Mouse (Mus musculus): ENCODE measurements around the gene Cib4. TPM values are rescaled to one million over a fixed set of nuclear protein-coding genes. Genes with fewer than 3 reads are reported as not detected.

Gene Cib4
- polyA plus RNA-seq, 1 experiment from 2014 or later = 0.17 TPM

DNA sequence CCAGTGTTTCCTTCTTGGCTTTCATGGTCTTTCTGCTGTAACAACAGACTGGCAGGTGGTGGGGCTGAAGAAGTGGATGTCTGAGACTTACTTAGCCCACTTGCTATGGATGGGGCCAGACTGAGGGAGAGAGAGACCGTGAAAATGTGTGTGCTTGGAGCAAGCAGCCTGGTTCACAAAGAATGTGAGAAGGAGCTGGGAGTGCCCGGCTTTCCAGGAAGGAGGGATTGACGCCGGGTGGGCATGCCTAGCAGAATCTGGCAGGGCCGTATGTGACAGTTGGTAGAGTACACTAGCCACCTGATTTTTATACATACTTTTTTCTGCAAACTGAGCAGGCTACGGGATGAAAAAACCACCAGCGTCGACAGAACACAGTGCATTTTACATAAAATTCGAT, 79.3 kb downstream of the Cib4 start:
- 36% methylated on average over 9 of the region's 9 CpGs for WGBS

DNA sequence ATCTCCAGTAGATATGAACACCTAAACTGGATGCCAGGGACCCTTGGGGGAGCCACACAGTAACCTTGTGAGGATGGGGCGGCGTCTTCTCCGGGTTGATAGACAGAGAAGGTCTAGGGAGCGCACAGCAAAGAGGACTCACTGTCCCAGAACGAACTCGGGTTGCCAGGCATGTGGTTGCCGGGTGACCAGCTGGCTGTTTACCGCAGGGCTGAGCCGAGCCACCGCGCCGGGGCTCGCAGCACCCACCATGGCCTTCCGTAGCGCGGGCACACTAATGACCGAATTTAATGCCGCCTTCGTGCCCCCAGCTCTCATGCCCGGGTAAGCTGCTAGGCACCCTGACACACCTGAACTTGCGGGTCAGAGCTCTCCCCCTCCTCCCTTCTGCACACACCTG, 79.8 kb downstream of the Cib4 start, which contains the start of gene 1700001C02Rik:
Gene 1700001C02Rik (plus strand): TSS at position 187 of the 400 bp plus-strand sequence.
- 19% methylated on average over 21 of the region's 21 CpGs for WGBS
- DNase-seq (ENCODE audit: low spot score) = peak; percentile 44
- no peaks in the 10 kb centered on the region for H3K36me3 ChIP-seq (ENCODE audit: control insufficient read depth, insufficient read depth, low read length)

More for the DNA sequence above, 79.3 kb downstream of the Cib4 start:
- Histone ChIP-seq H3K36me3 (ENCODE audit: control insufficient read depth, insufficient read depth, low read length) (no peaks in the 10 kb centered on the region), H3K27me3 (ENCODE audit: control insufficient read depth, insufficient read depth, low read length) (no peaks in the 10 kb centered on the region), H3K9me3 (ENCODE audit: control insufficient read depth, low read length) (no peaks in the 10 kb centered on the region), H3K4me1 (replicated peaks; ENCODE audit: control insufficient read depth, insufficient read depth) (no peaks in the 10 kb centered on the region), H3K9ac (ENCODE audit: low read length) (no peak overlapping the region), H3K4me3 (ENCODE audit: low read depth, low read length) (no peak overlapping the region), H3K4me2 (replicated peaks; ENCODE audit: low read depth) (peak overlapping the region; percentile 49), H3K27ac (replicated peaks) (no peak overlapping the region)
- DNase-seq (ENCODE audit: low spot score) (peak; percentile 30), ATAC-seq (ENCODE audit: low FRiP score, low TSS enrichment) (no peak)
- no peak for TF ChIP-seq EP300 (optimal IDR thresholded peaks at IDR 0.05)
- TF ChIP-seq CTCF (IDR thresholded peaks at IDR 0.05; ENCODE audit: low read depth) = no peak

DNA sequence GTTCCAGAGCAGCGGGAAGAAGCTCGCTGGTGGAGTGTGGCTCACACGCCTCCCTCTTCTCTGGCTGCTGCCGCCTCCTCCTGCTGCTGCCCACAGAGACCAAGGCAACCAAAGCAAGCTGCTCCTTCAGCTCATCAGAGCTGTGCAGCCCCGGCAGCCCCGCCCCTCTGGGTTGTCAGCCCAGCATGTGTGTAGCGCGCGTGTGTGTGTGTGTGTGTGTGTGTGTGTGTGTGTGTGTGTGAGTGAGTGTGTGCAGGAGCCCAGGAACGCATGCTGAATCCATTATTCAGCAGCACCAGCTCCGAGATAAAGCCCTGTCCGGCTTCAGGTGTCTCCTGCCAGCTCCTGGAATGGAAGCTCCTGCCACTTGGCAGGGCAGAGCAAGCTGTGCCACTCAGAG, 83.8 kb downstream of the Cib4 start, which contains the start of gene Otof:
Gene Otof (minus strand): TSS at position 112 of the 400 bp plus-strand sequence.
- Histone ChIP-seq H3K36me3 (ENCODE audit: control insufficient read depth, insufficient read depth, low read length) (no peaks in the 10 kb centered on the region), H3K9me3 (ENCODE audit: control insufficient read depth, low read length) (no peaks in the 10 kb centered on the region), H3K4me1 (replicated peaks; ENCODE audit: control insufficient read depth, insufficient read depth) (no peaks in the 10 kb centered on the region), H3K27me3 (ENCODE audit: control insufficient read depth, insufficient read depth, low read length) (no peaks in the 10 kb centered on the region), H3K4me3 (ENCODE audit: low read depth, low read length) (no peak within 1 kb of the TSS), H3K4me2 (replicated peaks; ENCODE audit: low read depth) (no peak within 1 kb of the TSS), H3K27ac (replicated peaks) (no peak within 1 kb of the TSS), H3K9ac (ENCODE audit: low read length) (no peak within 1 kb of the TSS)
- peak; percentile 69; the same call in 1 of the 2 replicates for ATAC-seq (ENCODE audit: low FRiP score, low TSS enrichment)
- DNase-seq (ENCODE audit: low spot score) = peak; percentile 64
- TF ChIP-seq EP300 (optimal IDR thresholded peaks at IDR 0.05) (no peak), CTCF (IDR thresholded peaks at IDR 0.05; ENCODE audit: low read depth) (no peak)
- WGBS = 14% methylated on average over 10 of the region's 12 CpGs

More for the DNA sequence above, 79.8 kb downstream of the Cib4 start, which contains the start of gene 1700001C02Rik:
- Histone ChIP-seq H3K9ac (ENCODE audit: low read length) (no peak within 1 kb of the TSS), H3K4me3 (ENCODE audit: low read depth, low read length) (no peak within 1 kb of the TSS), H3K4me1 (replicated peaks; ENCODE audit: control insufficient read depth, insufficient read depth) (no peaks in the 10 kb centered on the region), H3K27ac (replicated peaks) (no peak within 1 kb of the TSS), H3K27me3 (ENCODE audit: control insufficient read depth, insufficient read depth, low read length) (no peaks in the 10 kb centered on the region), H3K9me3 (ENCODE audit: control insufficient read depth, low read length) (no peaks in the 10 kb centered on the region), H3K4me2 (replicated peaks; ENCODE audit: low read depth) (peak within 1 kb of the TSS; percentile 49)
- 0 out of 2 replicates have a peak, but pooled peaks have one; percentile 21 for ATAC-seq (ENCODE audit: low FRiP score, low TSS enrichment)
- TF ChIP-seq CTCF (IDR thresholded peaks at IDR 0.05; ENCODE audit: low read depth) = no peak
- TF ChIP-seq EP300 (optimal IDR thresholded peaks at IDR 0.05) = no peak

DNA sequence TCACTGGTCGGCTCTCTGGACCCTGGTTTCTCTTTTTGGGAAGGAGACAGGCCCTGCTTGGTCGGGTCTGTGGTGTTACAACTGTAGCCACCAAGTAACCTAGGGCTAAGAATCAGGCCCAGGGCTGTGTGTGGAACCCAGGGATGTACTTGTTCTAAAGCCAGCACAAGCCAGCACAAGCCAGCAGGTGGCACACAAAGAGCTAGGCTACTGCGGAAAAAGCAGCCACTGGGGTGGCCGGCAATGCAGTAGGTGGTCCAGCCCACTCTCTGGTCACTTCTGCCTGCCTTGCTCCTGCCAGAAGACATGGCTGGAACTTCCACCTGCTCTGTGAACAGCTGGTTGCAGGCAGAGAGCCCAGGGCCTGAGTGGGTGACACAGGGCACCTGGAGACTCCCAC, 85.5 kb downstream of the Cib4 start:
- H3K27ac ChIP-seq (replicated peaks) = no peak overlapping the region
- H3K4me3 ChIP-seq (ENCODE audit: low read depth, low read length) = no peak overlapping the region
- no peak overlapping the region for H3K4me2 ChIP-seq (replicated peaks; ENCODE audit: low read depth)
- WGBS = 36% methylated on average over 4 of the region's 4 CpGs
- no peaks in the 10 kb centered on the region for H3K4me1 ChIP-seq (replicated peaks; ENCODE audit: control insufficient read depth, insufficient read depth)
- no peak overlapping the region for H3K9ac ChIP-seq (ENCODE audit: low read length)
- no peak for TF ChIP-seq EP300 (optimal IDR thresholded peaks at IDR 0.05)
- TF ChIP-seq CTCF (IDR thresholded peaks at IDR 0.05; ENCODE audit: low read depth) = peak; percentile 58
- H3K9me3 ChIP-seq (ENCODE audit: control insufficient read depth, low read length) = no peaks in the 10 kb centered on the region
- DNase-seq (ENCODE audit: low spot score) (no peak), ATAC-seq (ENCODE audit: low FRiP score, low TSS enrichment) (no peak)
- H3K36me3 ChIP-seq (ENCODE audit: control insufficient read depth, insufficient read depth, low read length) = no peaks in the 10 kb centered on the region
- H3K27me3 ChIP-seq (ENCODE audit: control insufficient read depth, insufficient read depth, low read length) = no peaks in the 10 kb centered on the region

DNA sequence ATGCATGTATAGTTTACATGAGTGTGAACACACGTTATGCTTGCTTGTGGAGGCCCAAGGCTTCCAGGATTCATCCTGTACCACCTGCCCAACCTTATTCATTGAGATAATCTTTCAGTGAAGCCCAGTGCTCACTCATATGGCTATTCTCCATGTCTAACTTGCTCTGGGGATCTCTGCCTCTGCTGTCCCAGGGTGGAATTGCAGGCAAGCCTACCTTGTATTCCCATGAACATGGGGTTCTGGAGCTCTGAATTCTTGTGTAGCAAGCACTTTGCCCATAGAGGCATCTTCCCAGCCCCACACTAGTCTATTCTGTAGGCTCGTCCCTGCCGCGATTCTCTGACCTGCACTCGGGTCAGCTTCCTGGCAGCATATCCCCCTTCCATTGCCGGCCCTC, 89.6 kb downstream of the Cib4 start:
- ATAC-seq (ENCODE audit: low FRiP score, low TSS enrichment) (no peak), DNase-seq (ENCODE audit: low spot score) (peak; percentile 46)
- H3K9me3 ChIP-seq (ENCODE audit: control insufficient read depth, low read length) = no peaks in the 10 kb centered on the region
- TF ChIP-seq CTCF (IDR thresholded peaks at IDR 0.05; ENCODE audit: low read depth) (peak; percentile 65), EP300 (optimal IDR thresholded peaks at IDR 0.05) (no peak)
- H3K4me1 ChIP-seq (replicated peaks; ENCODE audit: control insufficient read depth, insufficient read depth) = no peaks in the 10 kb centered on the region
- no peak overlapping the region for H3K4me3 ChIP-seq (ENCODE audit: low read depth, low read length)
- no peak overlapping the region for H3K4me2 ChIP-seq (replicated peaks; ENCODE audit: low read depth)
- H3K27ac ChIP-seq (replicated peaks) = no peak overlapping the region
- no peaks in the 10 kb centered on the region for H3K36me3 ChIP-seq (ENCODE audit: control insufficient read depth, insufficient read depth, low read length)
- H3K27me3 ChIP-seq (ENCODE audit: control insufficient read depth, insufficient read depth, low read length) = no peaks in the 10 kb centered on the region
- no peak overlapping the region for H3K9ac ChIP-seq (ENCODE audit: low read length)
- WGBS = 59% methylated on average over 6 of the region's 6 CpGs

DNA sequence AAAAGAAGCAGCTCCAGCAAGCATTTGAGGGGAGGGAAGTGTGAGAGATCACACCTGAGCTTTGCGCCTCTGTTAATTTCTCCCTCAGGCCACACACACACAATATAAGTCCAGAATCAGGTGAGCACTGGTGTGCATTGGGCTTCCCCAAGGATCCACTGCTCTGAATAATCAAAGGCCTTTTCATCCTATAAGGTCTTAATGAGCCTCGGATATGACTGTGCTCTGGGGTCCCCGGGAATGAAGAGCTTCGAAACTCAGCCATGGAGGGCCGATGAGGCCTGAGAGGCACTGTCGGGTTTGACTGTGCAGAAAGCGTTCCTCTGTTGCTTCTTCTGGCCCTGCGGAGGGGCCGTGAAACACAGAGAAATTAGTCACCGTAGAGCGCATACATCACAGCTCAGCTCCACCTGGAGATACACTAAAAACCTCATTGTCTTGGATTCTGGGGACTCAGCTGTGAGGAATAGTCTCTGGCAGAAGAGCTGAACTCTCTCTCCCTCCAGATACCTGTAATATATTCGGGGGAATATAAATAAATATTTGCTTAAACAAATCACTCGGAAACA, 101.2 kb downstream of the Cib4 start:
- H3K27me3 ChIP-seq (ENCODE audit: control insufficient read depth, insufficient read depth, low read length) = no peaks in the 10 kb centered on the region
- no peak overlapping the region for H3K9ac ChIP-seq (ENCODE audit: low read length)
- TF ChIP-seq EP300 (optimal IDR thresholded peaks at IDR 0.05) (no peak), CTCF (IDR thresholded peaks at IDR 0.05; ENCODE audit: low read depth) (no peak)
- no peaks in the 10 kb centered on the region for H3K9me3 ChIP-seq (ENCODE audit: control insufficient read depth, low read length)
- no peak overlapping the region for H3K27ac ChIP-seq (replicated peaks)
- WGBS = 77% methylated on average over 13 of the region's 13 CpGs
- ATAC-seq (ENCODE audit: low FRiP score, low TSS enrichment) (no peak), DNase-seq (ENCODE audit: low spot score) (no peak)
- no peaks in the 10 kb centered on the region for H3K4me1 ChIP-seq (replicated peaks; ENCODE audit: control insufficient read depth, insufficient read depth)
- no peaks in the 10 kb centered on the region for H3K36me3 ChIP-seq (ENCODE audit: control insufficient read depth, insufficient read depth, low read length)
- no peak overlapping the region for H3K4me2 ChIP-seq (replicated peaks; ENCODE audit: low read depth)
- no peak overlapping the region for H3K4me3 ChIP-seq (ENCODE audit: low read depth, low read length)

Data from stomach, postnatal 0 days (tissue).